Mouse (Mus musculus) myocyte (in vitro differentiated cells): Measurements from ENCODE around the gene Dgat2. TPM values are rescaled to one million over a fixed set of nuclear protein-coding genes. Genes with fewer than 3 reads are reported as not detected.

Experiments used
- H3K27me3 ChIP-seq: one replicate; pipeline ENCODE4 v1.6.1; 2011; ENCODE audit not compliant: control insufficient read depth, insufficient read depth, insufficient read length
- H3K36me3 ChIP-seq: one replicate; pipeline ENCODE4 v1.6.1; 2011; ENCODE audit not compliant: control insufficient read depth, insufficient read depth
- H3K4me2 ChIP-seq: one replicate; pipeline ENCODE4 v1.6.1; 2011; ENCODE audit warnings: low read depth, control low read depth
- H3K4me3 ChIP-seq: one replicate; pipeline ENCODE4 v1.5.1; 2011; ENCODE audit warnings: mild to moderate bottlenecking, control low read depth, moderate library complexity
- H3K79me2 ChIP-seq: one replicate; pipeline ENCODE4 v1.6.1; 2011; ENCODE audit not compliant: control insufficient read depth, insufficient read depth
- H3ac ChIP-seq: one replicate; pipeline ENCODE4 v1.6.1; 2011; ENCODE audit not compliant: control insufficient read depth, insufficient read length
- CEBPB ChIP-seq: IDR thresholded peaks from 2 replicates; pipeline ENCODE4 v1.6.1; 2011; ENCODE audit warnings: mild to moderate bottlenecking, moderate library complexity; ENCODE audit not compliant: poor library complexity, insufficient read depth, severe bottlenecking
- E2F4 ChIP-seq: IDR thresholded peaks from one replicate; pipeline ENCODE4 v1.6.1; 2011; ENCODE audit warnings: mild to moderate bottlenecking, control low read depth, moderate library complexity; ENCODE audit not compliant: insufficient read depth
- MAX ChIP-seq: IDR thresholded peaks from one replicate; pipeline ENCODE4 v1.6.1; 2011; ENCODE audit warnings: low read depth, mild to moderate bottlenecking, control low read depth
- MYOD1 ChIP-seq, 3 experiments: IDR thresholded peaks; one replicate each; pipeline ENCODE4 v1.6.1; 2011; ENCODE audit warnings: control low read depth in 2 of 3, low read depth in 2 of 3, mild to moderate bottlenecking in 2 of 3, moderate library complexity in 1 of 3; ENCODE audit not compliant: insufficient read length in 2 of 3, control insufficient read depth in 1 of 3
- MYOG ChIP-seq, 3 experiments: IDR thresholded peaks; one replicate each; pipeline ENCODE4 v1.6.1; 2011; ENCODE audit warnings: control low read depth in 2 of 3, low read depth in 2 of 3, mild to moderate bottlenecking in 2 of 3; ENCODE audit not compliant: insufficient read length in 2 of 3, control insufficient read depth in 1 of 3, insufficient read depth in 1 of 3
- POLR2A ChIP-seq: IDR thresholded peaks from one replicate; pipeline ENCODE4 v1.6.1; 2011; ENCODE audit warnings: low read depth, mild to moderate bottlenecking, control low read depth, moderate library complexity; ENCODE audit not compliant: insufficient read length
- POLR2AphosphoS2 ChIP-seq: IDR thresholded peaks from one replicate; pipeline ENCODE4 v1.6.1; 2011; ENCODE audit warnings: low read depth, control low read depth; ENCODE audit not compliant: insufficient read length
- REST ChIP-seq: IDR thresholded peaks from one replicate; pipeline ENCODE4 v1.6.1; 2011; ENCODE audit warnings: mild to moderate bottlenecking, control low read depth, moderate library complexity; ENCODE audit not compliant: insufficient read depth, insufficient read length
- SRF ChIP-seq: IDR thresholded peaks from one replicate; pipeline ENCODE4 v1.6.1; 2011; ENCODE audit warnings: low read depth; ENCODE audit not compliant: control insufficient read depth, insufficient read length
- TCF12 ChIP-seq: IDR thresholded peaks from one replicate; pipeline ENCODE4 v1.6.1; 2011; ENCODE audit warnings: mild to moderate bottlenecking, control low read depth; ENCODE audit not compliant: poor library complexity, insufficient read depth, severe bottlenecking
- TCF3 ChIP-seq: IDR thresholded peaks from one replicate; pipeline ENCODE4 v1.6.1; 2011; ENCODE audit warnings: low read depth, control low read depth; ENCODE audit not compliant: insufficient read length
- USF1 ChIP-seq: IDR thresholded peaks from one replicate; pipeline ENCODE4 v1.6.1; 2011; ENCODE audit warnings: low read depth, mild to moderate bottlenecking, control low read depth, moderate library complexity
- polyA plus RNA-seq: library from polyadenylated mRNA; unstranded; fragments of >200 nt; fragmentation: generic; extraction: Trizol; gene quantifications from one replicate; pipeline ENCODE4 v1.2.1, GENCODE M21; 2012; ENCODE audit warnings: missing spikeins

Dgat2 gene
- polyA plus RNA-seq, 1 experiment, result 6.9 TPM

GRCm38 (mm10) chr7:99139841-99140491, 42.6 kb downstream of the Dgat2 start:
- Histone ChIP-seq H3K36me3 (no peaks in the 10 kb centered on the region), H3K4me3 (peak overlapping the region; percentile 48), H3K79me2 (peaks cover 38% of the 10 kb centered on the region), H3K27me3 (no peaks in the 10 kb centered on the region), H3K4me2 (peak overlapping the region; percentile 92), H3ac (peak overlapping the region; percentile 55)
- TF ChIP-seq MYOG (IDR thresholded peaks at IDR 0.05; ENCODE audit: control insufficient read depth in 1 of 3, insufficient read depth in 1 of 3, insufficient read length in 2 of 3, low read depth in 2 of 3) (no peak), POLR2A (no peak)

GRCm38 (mm10) chr7:99137541-99137940, 45.0 kb downstream of the Dgat2 start:
- Histone ChIP-seq H3K79me2 (peaks cover 45% of the 10 kb centered on the region), H3K27me3 (no peaks in the 10 kb centered on the region), H3K4me3 (no peak overlapping the region), H3ac (no peak overlapping the region), H3K4me2 (no peak overlapping the region), H3K36me3 (no peaks in the 10 kb centered on the region)
- TF ChIP-seq TCF12 (no peak), REST (no peak), CEBPB (no peak), USF1 (no peak), TCF3 (no peak), MYOD1 (IDR thresholded peaks at IDR 0.05; ENCODE audit: control insufficient read depth in 1 of 3, insufficient read length in 2 of 3, low read depth in 2 of 3) (no peak), POLR2A (no peak), POLR2AphosphoS2 (no peak), SRF (no peak), MYOG (IDR thresholded peaks at IDR 0.05; ENCODE audit: control insufficient read depth in 1 of 3, insufficient read depth in 1 of 3, insufficient read length in 2 of 3, low read depth in 2 of 3) (no peak), E2F4 (no peak), MAX (no peak)

DNA sequence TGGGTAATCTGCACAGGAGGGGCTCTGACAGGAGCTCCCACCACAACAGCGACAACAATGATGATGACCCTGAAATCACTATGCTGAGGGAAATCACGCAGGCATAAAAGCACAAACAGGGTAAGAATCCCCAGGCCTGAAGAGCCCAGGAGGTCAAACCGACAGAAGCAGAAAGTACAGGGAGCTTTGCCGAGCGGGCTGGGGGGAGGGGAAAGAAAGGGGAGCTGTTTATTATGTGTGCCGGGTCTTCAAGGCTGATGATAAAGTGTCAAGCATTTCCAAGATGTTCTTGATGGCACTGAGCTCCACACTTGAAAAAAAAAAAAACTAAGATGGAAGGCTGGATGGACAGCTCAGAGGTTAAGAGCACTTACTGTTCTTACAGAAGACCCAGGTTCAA, 45.7 kb downstream of the Dgat2 start:
- H3K36me3 ChIP-seq, result no peaks in the 10 kb centered on the region
- no peak overlapping the region for H3K4me3 ChIP-seq
- no peak overlapping the region for H3K4me2 ChIP-seq
- peaks cover 45% of the 10 kb centered on the region for H3K79me2 ChIP-seq
- TF ChIP-seq MAX (no peak), TCF3 (no peak), E2F4 (no peak), POLR2A (no peak), CEBPB (no peak), MYOD1 (IDR thresholded peaks at IDR 0.05; ENCODE audit: control insufficient read depth in 1 of 3, insufficient read length in 2 of 3, low read depth in 2 of 3) (no peak), USF1 (no peak), REST (no peak), POLR2AphosphoS2 (no peak), SRF (no peak), MYOG (IDR thresholded peaks at IDR 0.05; ENCODE audit: control insufficient read depth in 1 of 3, insufficient read depth in 1 of 3, insufficient read length in 2 of 3, low read depth in 2 of 3) (no peak), TCF12 (no peak)
- no peak overlapping the region for H3ac ChIP-seq
- H3K27me3 ChIP-seq, result no peaks in the 10 kb centered on the region

DNA sequence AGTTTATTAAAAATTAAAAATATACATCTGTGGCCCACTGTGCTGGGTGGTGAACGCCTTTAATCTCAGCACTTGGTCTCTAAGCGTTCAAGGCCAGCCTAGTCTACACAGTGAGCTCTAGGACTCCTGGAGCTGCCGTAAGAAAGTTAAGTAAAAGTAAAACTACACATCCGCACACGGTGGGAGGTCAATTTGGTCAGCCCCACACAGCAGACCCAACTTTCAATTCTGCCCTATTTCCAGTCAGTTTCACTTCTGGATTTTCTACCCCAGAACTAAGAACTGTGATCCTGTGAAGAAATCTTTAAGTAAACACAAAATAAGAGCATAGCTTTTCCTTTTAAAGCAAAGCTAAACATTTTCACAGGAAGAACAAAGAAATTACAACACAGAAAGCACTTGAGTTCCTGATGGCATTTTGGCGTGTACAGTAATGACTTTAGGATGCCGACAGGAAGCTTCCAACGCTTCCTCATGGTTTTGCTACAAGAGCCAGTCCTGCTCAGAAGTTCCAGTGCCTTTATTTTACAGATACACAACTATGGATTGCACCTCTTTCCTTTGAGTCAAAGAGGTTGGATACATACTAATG, 48.6 kb downstream of the Dgat2 start:
- Histone ChIP-seq H3K4me3 (no peak overlapping the region), H3K4me2 (no peak overlapping the region), H3K79me2 (peaks cover 38% of the 10 kb centered on the region), H3K36me3 (no peaks in the 10 kb centered on the region), H3ac (no peak overlapping the region), H3K27me3 (no peaks in the 10 kb centered on the region)
- TF ChIP-seq USF1 (no peak), CEBPB (no peak), TCF3 (no peak)

DNA sequence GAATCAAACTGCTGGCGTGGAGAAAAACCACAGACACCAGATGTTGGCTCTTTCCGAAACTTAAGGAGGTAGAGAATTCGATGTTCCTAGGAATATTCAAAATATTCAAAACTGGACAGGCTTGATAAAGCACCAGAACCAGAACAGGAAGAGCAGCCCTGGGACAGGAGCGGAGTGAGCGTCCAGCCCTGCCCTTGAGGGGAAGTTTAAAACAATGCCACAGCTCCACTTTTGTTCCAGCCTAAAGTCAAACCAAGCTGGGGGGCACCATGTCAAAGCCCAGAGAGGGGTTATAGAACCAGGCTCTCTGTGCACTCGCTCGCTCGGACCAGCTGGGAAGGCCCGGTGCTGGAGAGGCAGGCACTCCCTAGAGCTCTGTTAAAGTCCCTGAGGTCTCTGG, 49.9 kb downstream of the Dgat2 start:
- TF ChIP-seq MAX, result no peak
- TF ChIP-seq MYOD1 (IDR thresholded peaks at IDR 0.05; ENCODE audit: control insufficient read depth in 1 of 3, insufficient read length in 2 of 3, low read depth in 2 of 3), result no peak
- H3K79me2 ChIP-seq, result peaks cover 25% of the 10 kb centered on the region
- H3K36me3 ChIP-seq, result no peaks in the 10 kb centered on the region
- H3K4me2 ChIP-seq, result no peak overlapping the region
- no peaks in the 10 kb centered on the region for H3K27me3 ChIP-seq
- H3ac ChIP-seq, result no peak overlapping the region
- H3K4me3 ChIP-seq, result no peak overlapping the region

- H3ac ChIP-seq, result no peak overlapping the region
- H3K4me3 ChIP-seq, result no peak overlapping the region
- no peak overlapping the region for H3K4me2 ChIP-seq
- no peak for TF ChIP-seq CEBPB
- TF ChIP-seq REST, result no peak
- TF ChIP-seq POLR2AphosphoS2, result no peak
- H3K27me3 ChIP-seq, result no peaks in the 10 kb centered on the region
- peaks cover 19% of the 10 kb centered on the region for H3K79me2 ChIP-seq
- no peaks in the 10 kb centered on the region for H3K36me3 ChIP-seq
These were observed 50.6 kb downstream of the Dgat2 start for GRCm38 (mm10) chr7:99131819-99132353.
